Mouse (Mus musculus): ENCODE measurements around the gene Idnk. TPM values are rescaled to one million over a fixed set of nuclear protein-coding genes. Genes with fewer than 3 reads are reported as not detected.

Idnk gene
- polyA plus RNA-seq, 1 experiment from 2014 or later = 29.5 TPM

GRCm38 (mm10) chr13:58177511-58178208 is 20.2 kb downstream of the Idnk start:
- no peak overlapping the region for H3K9ac ChIP-seq
- no peak for ATAC-seq (replicated peaks; ENCODE audit: insufficient number of reproducible peaks, insufficient read depth, low FRiP score, low read depth)
- H3K36me3 ChIP-seq = peaks cover 58% of the 10 kb centered on the region
- H3K27ac ChIP-seq = no peak overlapping the region
- H3K4me1 ChIP-seq (replicated peaks) = no peaks in the 10 kb centered on the region
- no peaks in the 10 kb centered on the region for H3K9me3 ChIP-seq (replicated peaks)
- H3K27me3 ChIP-seq = no peaks in the 10 kb centered on the region
- 76% methylated on average over 9 of the region's 9 CpGs for WGBS
- no peak overlapping the region for H3K4me3 ChIP-seq
- H3K4me2 ChIP-seq = no peak overlapping the region

GRCm38 (mm10) chr13:58181607-58182551 is 24.4 kb downstream of the Idnk start:
- peaks cover 38% of the 10 kb centered on the region for H3K36me3 ChIP-seq
- no peak overlapping the region for H3K9ac ChIP-seq
- H3K4me3 ChIP-seq = no peak overlapping the region
- H3K27ac ChIP-seq = no peak overlapping the region
- no peaks in the 10 kb centered on the region for H3K27me3 ChIP-seq
- WGBS = 89% methylated on average over 14 of the region's 14 CpGs
- H3K4me1 ChIP-seq (replicated peaks) = no peaks in the 10 kb centered on the region
- H3K9me3 ChIP-seq (replicated peaks) = no peaks in the 10 kb centered on the region
- ATAC-seq (replicated peaks; ENCODE audit: insufficient number of reproducible peaks, insufficient read depth, low FRiP score, low read depth) = no peak
- no peak overlapping the region for H3K4me2 ChIP-seq

- Histone ChIP-seq H3K36me3 (peaks cover 23% of the 10 kb centered on the region; the same call in 1 of the 2 replicates), H3K9me3 (replicated peaks) (no peaks in the 10 kb centered on the region)
Observed at GRCm38 (mm10) chr13:58184111-58184510, 26.7 kb downstream of the Idnk start.

GRCm38 (mm10) chr13:58186281-58186680 is 28.8 kb downstream of the Idnk start:
- Histone ChIP-seq H3K9ac (no peak overlapping the region), H3K4me1 (replicated peaks) (no peaks in the 10 kb centered on the region), H3K27ac (no peak overlapping the region), H3K4me2 (no peak overlapping the region), H3K4me3 (no peak overlapping the region), H3K9me3 (replicated peaks) (no peaks in the 10 kb centered on the region), H3K27me3 (no peaks in the 10 kb centered on the region), H3K36me3 (peaks cover 22% of the 10 kb centered on the region)
- 78% methylated on average over 8 of the region's 8 CpGs for WGBS
- no peak for ATAC-seq (replicated peaks; ENCODE audit: insufficient number of reproducible peaks, insufficient read depth, low FRiP score, low read depth)

More at GRCm38 (mm10) chr13:58184111-58184510, 26.7 kb downstream of the Idnk start:
- 90% methylated on average over 3 of the region's 3 CpGs for WGBS
- Histone ChIP-seq H3K27ac (no peak overlapping the region), H3K4me1 (replicated peaks) (no peaks in the 10 kb centered on the region), H3K9ac (no peak overlapping the region), H3K4me2 (no peak overlapping the region), H3K27me3 (no peaks in the 10 kb centered on the region), H3K4me3 (no peak overlapping the region)
- ATAC-seq (replicated peaks; ENCODE audit: insufficient number of reproducible peaks, insufficient read depth, low FRiP score, low read depth) = no peak

GRCm38 (mm10) chr13:58187751-58188150 is 30.3 kb downstream of the Idnk start:
- Histone ChIP-seq H3K27me3 (no peaks in the 10 kb centered on the region), H3K4me1 (replicated peaks) (no peaks in the 10 kb centered on the region), H3K4me3 (no peak overlapping the region), H3K9me3 (replicated peaks) (no peaks in the 10 kb centered on the region), H3K27ac (no peak overlapping the region), H3K36me3 (peaks cover 33% of the 10 kb centered on the region), H3K4me2 (no peak overlapping the region), H3K9ac (no peak overlapping the region)
- ATAC-seq (replicated peaks; ENCODE audit: insufficient number of reproducible peaks, insufficient read depth, low FRiP score, low read depth) = no peak
- 88% methylated on average over 3 of the region's 3 CpGs for WGBS

- H3K27me3 ChIP-seq = no peaks in the 10 kb centered on the region
Observed at GRCm38 (mm10) chr13:58188412-58188811, 31.0 kb downstream of the Idnk start.

GRCm38 (mm10) chr13:58189473-58189872 is 32.0 kb downstream of the Idnk start:
- H3K4me1 ChIP-seq (replicated peaks) = no peaks in the 10 kb centered on the region
- no peak overlapping the region for H3K4me3 ChIP-seq
- no peak for ATAC-seq (replicated peaks; ENCODE audit: insufficient number of reproducible peaks, insufficient read depth, low FRiP score, low read depth)
- H3K27ac ChIP-seq = no peak overlapping the region
- no peaks in the 10 kb centered on the region for H3K27me3 ChIP-seq
- H3K4me2 ChIP-seq = no peak overlapping the region
- H3K9ac ChIP-seq = no peak overlapping the region
- H3K9me3 ChIP-seq (replicated peaks) = no peaks in the 10 kb centered on the region
- peaks cover 34% of the 10 kb centered on the region for H3K36me3 ChIP-seq
- WGBS = 80% methylated on average over 5 of the region's 5 CpGs

More at GRCm38 (mm10) chr13:58188412-58188811, 31.0 kb downstream of the Idnk start:
- Histone ChIP-seq H3K9me3 (replicated peaks) (no peaks in the 10 kb centered on the region), H3K36me3 (peaks cover 34% of the 10 kb centered on the region), H3K9ac (no peak overlapping the region), H3K4me2 (no peak overlapping the region), H3K27ac (no peak overlapping the region), H3K4me1 (replicated peaks) (no peaks in the 10 kb centered on the region), H3K4me3 (no peak overlapping the region)
- ATAC-seq (replicated peaks; ENCODE audit: insufficient number of reproducible peaks, insufficient read depth, low FRiP score, low read depth) = no peak
- WGBS = 58% methylated on average over 4 of the region's 4 CpGs

GRCm38 (mm10) chr13:58191516-58191915 is 34.1 kb downstream of the Idnk start:
- ATAC-seq (replicated peaks; ENCODE audit: insufficient number of reproducible peaks, insufficient read depth, low FRiP score, low read depth) = no peak
- Histone ChIP-seq H3K4me2 (no peak overlapping the region), H3K4me3 (no peak overlapping the region), H3K4me1 (replicated peaks) (no peaks in the 10 kb centered on the region), H3K9me3 (replicated peaks) (no peaks in the 10 kb centered on the region), H3K27ac (no peak overlapping the region), H3K27me3 (no peaks in the 10 kb centered on the region), H3K9ac (no peak overlapping the region), H3K36me3 (peaks cover 46% of the 10 kb centered on the region)
- 98% methylated on average over 14 of the region's 14 CpGs for WGBS

- ATAC-seq (replicated peaks; ENCODE audit: insufficient number of reproducible peaks, insufficient read depth, low FRiP score, low read depth) = no peak
- Histone ChIP-seq H3K4me2 (no peak overlapping the region), H3K9ac (no peak overlapping the region), H3K36me3 (peaks cover 46% of the 10 kb centered on the region), H3K27me3 (no peaks in the 10 kb centered on the region), H3K4me1 (replicated peaks) (no peaks in the 10 kb centered on the region), H3K27ac (no peak overlapping the region), H3K9me3 (replicated peaks) (no peaks in the 10 kb centered on the region), H3K4me3 (no peak overlapping the region)
- WGBS = 84% methylated on average over 6 of the region's 6 CpGs
Observed at GRCm38 (mm10) chr13:58192146-58192545, 34.7 kb downstream of the Idnk start.

- 92% methylated on average over 3 of the region's 3 CpGs for WGBS
- no peak for ATAC-seq (replicated peaks; ENCODE audit: insufficient number of reproducible peaks, insufficient read depth, low FRiP score, low read depth)
- Histone ChIP-seq H3K9ac (no peak overlapping the region), H3K27me3 (no peaks in the 10 kb centered on the region), H3K4me3 (no peak overlapping the region), H3K36me3 (peaks cover 46% of the 10 kb centered on the region), H3K4me2 (no peak overlapping the region), H3K9me3 (replicated peaks) (no peaks in the 10 kb centered on the region), H3K27ac (no peak overlapping the region), H3K4me1 (replicated peaks) (peaks cover 5% of the 10 kb centered on the region)
Observed at GRCm38 (mm10) chr13:58193221-58193620, 35.8 kb downstream of the Idnk start.

GRCm38 (mm10) chr13:58194908-58195307 is 37.5 kb downstream of the Idnk start:
- Histone ChIP-seq H3K27ac (no peak overlapping the region), H3K9ac (no peak overlapping the region), H3K36me3 (peaks cover 46% of the 10 kb centered on the region), H3K4me1 (replicated peaks) (peaks cover 10% of the 10 kb centered on the region), H3K27me3 (no peaks in the 10 kb centered on the region), H3K9me3 (replicated peaks) (no peaks in the 10 kb centered on the region), H3K4me3 (no peak overlapping the region), H3K4me2 (no peak overlapping the region)
- no peak for ATAC-seq (replicated peaks; ENCODE audit: insufficient number of reproducible peaks, insufficient read depth, low FRiP score, low read depth)
- WGBS = 83% methylated on average over 3 of the region's 3 CpGs
